Mouse (Mus musculus) cerebellum, adult 18-20 months (tissue): ENCODE measurements around the gene Chst8.

ENCODE experiments used
- DNase-seq, 2 experiments: peaks; one replicate each; pipeline ENCODE4 v3.0.0; 2021

The Chst8 gene

DNA sequence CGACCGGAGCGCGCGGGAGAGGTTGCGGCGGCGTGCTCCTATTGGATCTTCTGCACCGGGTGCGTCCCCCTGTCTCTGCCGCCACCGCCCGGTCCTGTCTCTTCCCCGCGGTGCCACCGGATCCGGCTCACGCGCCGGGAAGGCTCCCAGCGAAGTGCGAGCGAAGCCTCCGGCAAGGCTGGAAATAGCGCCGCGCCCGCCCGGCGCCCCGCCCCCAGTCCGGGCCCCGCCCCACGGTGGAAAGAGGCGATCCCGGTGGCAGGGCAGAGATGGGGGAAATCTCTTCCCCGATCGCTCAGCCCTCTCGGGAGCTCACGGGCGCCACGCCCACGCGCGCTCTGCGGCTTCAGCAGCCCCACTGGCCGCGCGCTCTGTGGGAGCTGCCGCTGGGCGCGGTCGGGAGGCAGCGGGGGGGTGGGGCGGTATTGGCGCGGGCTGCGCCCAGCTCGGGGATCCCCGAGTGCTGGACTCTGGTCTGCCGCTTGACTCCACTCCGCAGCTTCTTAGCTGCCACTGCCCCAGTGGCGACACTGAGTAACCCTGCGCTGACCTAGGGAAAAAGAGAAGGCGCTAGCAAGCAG lies at the start of gene Chst8:
Gene Chst8, minus strand, starts transcription at position 181 of the 581 bp plus-strand sequence.
- peak; percentile 21 to 36 for DNase-seq

GRCm38 (mm10) chr7:34858291-34858690 lies 45.8 kb upstream of the Chst8 start:
- peak in 1 of 2 experiments; percentile 5 for DNase-seq

GRCm38 (mm10) chr7:34854781-34855352 lies 42.4 kb upstream of the Chst8 start:
- DNase-seq = no peak

DNA sequence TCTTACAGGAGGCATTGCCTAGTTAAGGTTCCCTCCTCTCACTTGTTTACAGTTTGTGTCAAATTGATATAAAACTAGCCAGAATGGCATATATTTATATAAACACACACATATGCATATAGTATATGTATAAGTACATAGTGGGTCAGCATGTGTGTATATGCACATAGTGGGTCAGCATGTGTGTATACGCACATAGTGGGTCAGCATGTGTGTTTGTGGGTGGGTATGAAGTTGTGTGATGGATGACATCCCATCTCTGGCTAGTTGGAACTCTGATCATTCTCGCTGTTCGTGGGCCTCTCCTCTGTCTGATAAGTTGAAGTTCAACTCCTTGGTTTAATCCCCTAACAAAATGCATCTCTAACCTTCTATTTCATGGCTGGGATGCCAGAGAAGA lies 40.9 kb upstream of the Chst8 start:
- DNase-seq = no peak

DNA sequence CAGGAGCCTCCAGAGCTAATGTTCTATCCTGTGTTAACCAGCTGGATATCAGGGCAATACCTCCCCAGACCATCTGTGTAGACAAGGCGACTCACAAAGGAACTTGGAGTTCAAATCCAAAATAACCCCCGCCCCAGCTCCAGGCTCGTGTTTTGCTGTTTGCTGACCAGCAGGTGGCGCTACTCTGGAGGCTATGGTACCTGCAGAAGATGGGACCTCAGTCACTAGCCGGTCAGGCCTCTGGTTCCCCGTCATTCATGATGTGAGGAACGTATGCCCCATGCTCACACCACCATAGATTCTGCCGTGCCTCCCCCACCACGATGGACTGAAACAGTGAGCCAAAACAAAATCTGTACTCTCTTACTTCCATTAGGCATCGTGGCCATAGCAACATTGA lies 37.1 kb upstream of the Chst8 start:
- DNase-seq = peak in 1 of 2 experiments; percentile 2

DNA sequence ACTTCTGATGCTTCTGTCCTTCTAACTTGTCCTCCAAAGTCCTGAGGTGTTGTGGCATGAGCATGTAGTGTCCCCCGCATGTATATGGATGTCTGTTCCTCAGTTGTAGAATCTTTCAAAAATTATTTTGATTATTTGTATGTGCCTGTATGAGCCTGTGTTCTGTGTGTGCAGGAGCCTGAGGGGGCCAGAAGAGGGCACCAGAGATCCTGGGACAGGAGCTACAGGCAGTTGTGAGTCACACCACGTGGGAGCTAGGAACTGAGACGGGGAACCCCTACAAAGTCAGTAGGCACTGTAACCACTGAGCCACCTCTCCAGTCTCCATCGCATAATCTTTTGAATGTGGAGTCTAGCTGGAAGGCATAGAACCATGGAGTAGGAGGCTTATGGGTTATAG lies 36.3 kb upstream of the Chst8 start:
- DNase-seq = no peak

DNA sequence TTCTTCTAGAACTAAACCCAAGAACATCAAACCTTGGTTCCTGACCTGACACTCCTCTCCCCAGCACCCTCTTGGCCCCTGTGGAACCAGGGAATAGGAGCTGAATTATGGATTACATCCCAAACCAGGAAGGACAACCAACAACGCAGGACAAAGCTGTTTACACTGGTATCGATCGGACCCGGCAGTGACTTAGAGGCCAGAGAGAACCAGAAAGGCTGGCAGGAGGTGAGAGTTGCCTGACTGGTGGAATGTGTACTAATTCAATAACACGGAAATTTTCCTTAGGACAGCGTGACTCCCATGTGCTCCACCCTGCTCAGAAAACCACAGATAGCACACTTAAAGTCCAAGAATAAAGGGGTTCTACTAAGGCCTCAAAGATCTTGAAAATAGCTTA lies 35.4 kb upstream of the Chst8 start:
- no peak for DNase-seq

GRCm38 (mm10) chr7:34847410-34847809 lies 34.9 kb upstream of the Chst8 start:
- DNase-seq = no peak

- DNase-seq = no peak
These were observed 26.2 kb upstream of the Chst8 start for GRCm38 (mm10) chr7:34838749-34839148.

DNA sequence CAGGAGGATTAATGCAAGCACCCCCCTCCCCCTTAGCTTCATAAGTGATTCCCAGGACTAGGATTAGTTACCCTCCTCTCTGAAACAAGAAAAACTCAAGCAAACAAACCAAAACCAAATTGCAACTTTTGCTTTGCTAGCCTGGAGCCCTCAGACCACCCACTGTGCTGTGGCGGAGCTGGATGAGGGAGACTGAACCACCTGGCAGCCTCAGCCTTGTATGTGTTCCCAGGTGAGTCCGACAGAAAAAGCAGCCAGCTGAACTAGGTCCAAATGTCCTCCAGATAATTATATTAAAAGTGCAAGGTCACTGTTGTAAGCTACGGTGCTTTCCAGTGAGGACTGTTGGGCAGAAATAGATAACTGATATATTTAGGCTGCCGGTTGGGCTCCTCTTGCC lies 25.7 kb upstream of the Chst8 start:
- DNase-seq = no peak

GRCm38 (mm10) chr7:34826255-34826909 lies 13.9 kb upstream of the Chst8 start:
- DNase-seq = no peak

DNA sequence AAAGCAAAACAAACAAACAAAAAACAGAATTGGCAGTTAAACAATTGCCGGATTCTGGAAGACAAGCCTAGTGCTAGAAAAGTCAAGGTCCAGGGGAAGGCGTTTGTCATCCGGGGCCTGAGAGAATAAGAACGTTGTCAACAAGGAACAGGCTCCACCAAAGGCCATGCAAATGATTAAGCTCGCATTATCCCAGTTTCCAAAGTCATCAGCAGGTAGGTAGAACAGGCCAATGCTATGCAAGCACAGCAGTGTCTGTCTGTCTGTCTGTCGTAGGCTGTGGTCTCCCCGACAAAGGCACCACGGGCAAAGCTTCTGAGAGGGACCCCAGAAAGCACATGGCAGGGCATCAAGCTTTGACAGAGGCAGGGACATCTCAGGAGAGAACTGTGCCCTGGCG lies 9.1 kb upstream of the Chst8 start:
- no peak for DNase-seq

GRCm38 (mm10) chr7:34820554-34820953 lies 8.0 kb upstream of the Chst8 start:
- no peak for DNase-seq

- DNase-seq = no peak
These were observed 7.3 kb upstream of the Chst8 start for GRCm38 (mm10) chr7:34819796-34820195.

DNA sequence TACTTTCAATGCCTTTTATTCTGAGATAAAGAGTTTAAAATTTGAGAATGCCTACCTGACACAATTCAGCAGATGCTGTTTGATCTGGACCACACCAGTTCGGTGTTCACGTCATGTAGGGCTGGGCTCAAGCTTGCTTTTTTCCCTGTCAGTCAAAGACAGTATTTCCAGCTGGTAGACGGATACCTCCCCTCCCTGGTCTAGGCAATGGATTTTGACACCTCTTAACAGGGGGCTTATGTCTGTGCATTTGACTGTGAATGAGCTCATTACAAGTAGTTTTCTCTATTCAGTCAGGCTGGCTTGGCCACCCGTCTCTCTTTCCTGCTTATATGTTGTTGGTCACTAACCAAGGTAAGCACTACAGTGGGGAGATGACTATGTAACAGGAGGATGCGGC lies 6.1 kb upstream of the Chst8 start:
- DNase-seq = no peak

DNA sequence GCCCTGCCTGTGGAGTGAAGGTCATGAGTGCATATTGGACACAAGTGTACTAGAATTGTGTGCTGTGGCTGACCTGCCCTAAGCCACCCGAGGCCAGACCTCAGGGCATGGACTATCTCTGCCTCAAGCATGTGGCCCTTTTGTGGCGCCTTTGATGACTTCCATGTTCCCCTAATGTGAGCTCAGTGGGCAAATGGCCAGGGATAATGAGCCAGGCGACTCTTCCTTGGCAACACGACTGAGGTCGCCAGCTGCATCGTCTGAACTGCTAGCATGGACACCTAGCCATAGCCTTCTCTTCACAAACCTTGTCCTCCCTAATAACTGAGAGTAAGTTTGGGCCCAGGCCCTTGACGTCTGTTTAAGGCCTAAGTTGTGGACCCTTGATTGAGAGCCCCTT lies 4.5 kb upstream of the Chst8 start:
- no peak for DNase-seq

DNA sequence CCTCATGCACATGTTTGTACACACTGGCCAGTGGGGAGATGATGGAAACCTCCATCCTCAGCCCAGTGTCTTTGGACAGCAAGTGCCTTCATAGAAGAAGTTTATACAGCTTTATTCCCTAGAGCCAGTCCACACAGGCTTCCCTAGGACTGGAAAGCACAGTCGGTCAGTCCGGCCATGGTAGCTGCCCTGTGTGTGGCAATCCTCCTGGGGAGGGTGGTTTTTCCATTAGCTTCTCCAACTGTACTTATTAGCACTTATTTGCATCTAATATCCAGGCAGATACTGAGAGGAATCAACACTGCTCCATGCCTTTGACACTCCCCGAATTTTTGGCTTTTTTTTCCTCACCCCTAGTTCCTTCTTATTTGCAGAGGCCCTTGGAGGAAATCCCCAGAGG lies 2.3 kb upstream of the Chst8 start:
- no peak for DNase-seq

GRCm38 (mm10) chr7:34811531-34812526 lies 682 bp downstream of the Chst8 start:
- DNase-seq = no peak

DNA sequence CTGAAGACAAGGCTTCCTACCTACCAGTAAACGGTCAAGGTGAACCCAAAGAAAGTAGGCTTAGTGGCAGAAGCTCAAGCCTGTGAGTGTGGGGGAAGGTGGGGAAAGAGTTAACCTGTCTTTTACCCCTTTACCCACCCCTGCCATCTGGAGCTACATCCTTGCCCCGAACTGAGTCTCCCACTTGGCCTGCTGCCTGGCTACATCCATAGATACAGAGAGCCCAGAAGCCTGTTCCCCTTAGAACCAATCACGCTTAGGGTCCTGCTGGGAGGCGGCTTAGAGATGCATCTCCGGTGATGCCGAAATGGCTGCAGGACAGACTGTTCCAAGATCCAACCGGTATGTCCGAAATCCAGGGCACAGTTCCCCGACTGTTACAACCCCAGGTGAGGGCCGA lies 1.5 kb downstream of the Chst8 start:
- DNase-seq = no peak

DNA sequence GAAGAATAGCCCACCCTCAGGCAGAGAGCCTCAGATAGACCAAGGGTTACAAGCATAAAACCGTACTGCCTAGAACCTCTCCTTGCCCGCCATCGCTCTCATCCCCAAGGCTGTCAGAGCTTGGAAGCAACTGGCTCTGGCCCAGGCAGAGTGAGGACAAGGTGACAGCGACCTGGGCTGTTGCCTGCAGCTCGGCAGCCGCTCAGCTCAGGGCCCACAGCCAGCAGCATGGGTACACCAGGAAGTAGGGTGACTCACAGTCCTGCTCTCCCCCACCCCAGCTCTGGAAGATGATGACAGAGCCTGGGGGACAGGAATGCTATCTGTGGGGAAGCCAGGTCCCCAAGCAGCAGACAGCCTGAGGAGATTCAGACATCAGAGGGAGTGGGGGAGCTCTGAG lies 6.2 kb downstream of the Chst8 start:
- peak; percentile 36 to 43 for DNase-seq

GRCm38 (mm10) chr7:34805691-34806205 lies 6.8 kb downstream of the Chst8 start:
- no peak for DNase-seq

GRCm38 (mm10) chr7:34805042-34805441 lies 7.5 kb downstream of the Chst8 start:
- no peak for DNase-seq

- no peak for DNase-seq
These were observed 12.5 kb downstream of the Chst8 start for GRCm38 (mm10) chr7:34799950-34800511.
